Mouse (Mus musculus) lung, adult 2 months (tissue): Measurements from ENCODE around the gene Pars2. TPM values are rescaled to one million over a fixed set of nuclear protein-coding genes. Genes with fewer than 3 reads are reported as not detected.

ENCODE experiments used
- DNase-seq: peaks from one replicate; pipeline ENCODE4 v3.0.0; 2022
- H3K4me1 ChIP-seq: fragments of 200-500 bp; 2 replicates; pipeline ENCODE4 v1.6.1; 2011; ENCODE audit warnings: low read length; ENCODE audit not compliant: control insufficient read depth, insufficient read depth
- H3K4me3 ChIP-seq: fragments of 200-500 bp; replicated peaks from 2 replicates; pipeline ENCODE3; 2011; ENCODE audit warnings: low read depth, mild to moderate bottlenecking, control low read depth, low read length; ENCODE audit errors: extremely low read depth
- CTCF ChIP-seq: fragments of 200-500 bp; IDR thresholded peaks from 2 replicates; pipeline ENCODE4 v1.5.1; 2011; ENCODE audit warnings: mild to moderate bottlenecking, low read length, control low read depth; ENCODE audit not compliant: insufficient read depth
- POLR2A ChIP-seq: fragments of 200-500 bp; IDR thresholded peaks from 2 replicates; pipeline ENCODE4 v1.6.1; 2011; ENCODE audit warnings: low read depth, mild to moderate bottlenecking, control low read depth, low read length, borderline replicate concordance; ENCODE audit errors: extremely low read depth
- WGBS: fragments of 180-500 bp; shearing (Covaris S2); methylation state at CpG from one replicate; pipeline ENCODE4 v1.1.7; 2018; 5-methylcytosine and 5-hydroxymethylcytosine counted together
- polyA plus RNA-seq: library from polyadenylated mRNA; depleted of rRNA; stranded (reverse); fragments of >200 nt; gene quantifications from 2 replicates; pipeline ENCODE4 v1.2.3, GENCODE M21; 2012

Pars2 gene
- polyA plus RNA-seq, 1 experiment = 7.8 TPM

GRCm38 (mm10) chr4:106633281-106634085 lies 17.4 kb upstream of the Pars2 start:
- TF ChIP-seq POLR2A (no peak), CTCF (no peak)
- no peak for DNase-seq
- Histone ChIP-seq H3K4me1 (peaks cover 2% of the 10 kb centered on the region; the same call in 1 of the 2 replicates), H3K4me3 (no peak overlapping the region)
- WGBS = 27% methylated on average over 8 of the region's 8 CpGs

- Histone ChIP-seq H3K4me3 (no peak overlapping the region), H3K4me1 (peaks cover 2% of the 10 kb centered on the region; the same call in 1 of the 2 replicates)
- no peak for DNase-seq
- TF ChIP-seq POLR2A (no peak), CTCF (no peak)
- 40% methylated on average over 9 of the region's 9 CpGs for WGBS
These were observed 16.8 kb upstream of the Pars2 start for GRCm38 (mm10) chr4:106634086-106634479.

DNA sequence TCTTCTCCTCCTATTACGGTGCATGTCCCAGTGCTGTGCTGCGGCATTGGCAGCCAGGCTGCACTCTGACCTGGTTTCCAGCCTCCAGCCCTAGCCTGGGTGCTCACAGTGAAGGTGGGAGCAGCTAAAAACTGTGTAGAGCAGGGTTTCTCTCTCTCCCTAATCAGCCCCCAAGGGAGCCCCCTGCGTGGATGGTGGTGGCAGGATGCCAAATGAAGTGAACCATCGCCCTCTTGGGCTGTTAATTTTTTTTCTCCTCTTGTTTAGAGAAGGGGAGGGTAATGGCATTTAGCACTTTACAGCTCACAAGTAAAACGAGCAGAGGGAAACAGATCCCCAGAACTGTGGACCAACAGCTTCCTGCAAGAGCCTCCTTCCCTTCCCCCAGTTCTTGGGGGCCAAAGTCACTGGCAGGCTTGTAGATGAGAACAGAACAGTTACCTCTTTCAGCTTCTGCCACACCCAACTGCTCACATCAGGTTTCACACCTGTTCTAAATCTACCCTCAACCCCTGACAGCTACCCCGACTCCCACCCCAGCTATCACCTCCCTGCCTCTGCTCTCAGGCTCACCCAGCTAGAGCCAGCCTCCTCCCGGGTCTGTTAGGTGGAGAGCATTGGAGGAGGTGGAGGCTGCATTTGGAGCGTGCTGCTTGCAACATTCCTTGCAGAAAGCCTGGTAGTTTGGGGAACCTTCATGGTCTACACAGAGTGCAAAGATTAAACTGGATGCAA lies 7.2 kb upstream of the Pars2 start:
- WGBS = 14% methylated on average over 8 of the region's 8 CpGs
- no peak for DNase-seq
- TF ChIP-seq POLR2A (no peak), CTCF (no peak)
- Histone ChIP-seq H3K4me3 (no peak overlapping the region), H3K4me1 (no peaks in the 10 kb centered on the region)

DNA sequence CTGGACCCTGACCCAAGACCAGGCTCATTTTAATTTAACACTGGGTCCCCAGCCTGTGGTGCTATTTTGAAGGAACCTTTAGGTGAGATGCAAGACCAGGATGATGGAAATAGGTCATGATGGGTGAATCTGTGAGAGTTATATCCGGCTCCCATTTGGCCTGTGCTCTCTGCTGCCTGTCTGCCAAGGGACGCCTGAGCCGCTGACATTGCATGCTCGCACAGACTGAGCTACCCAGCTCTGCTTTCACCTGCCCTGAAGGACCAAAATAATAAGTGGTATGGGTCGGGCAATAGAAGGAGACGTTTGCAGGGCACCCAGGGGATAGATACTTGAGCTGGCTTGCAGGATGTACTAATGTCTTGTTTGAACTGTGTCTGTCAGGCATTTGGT lies 6.7 kb upstream of the Pars2 start:
- no peak for DNase-seq

GRCm38 (mm10) chr4:106645797-106646196 lies 5.1 kb upstream of the Pars2 start:
- TF ChIP-seq POLR2A (no peak), CTCF (no peak)
- Histone ChIP-seq H3K4me3 (no peak overlapping the region), H3K4me1 (no peaks in the 10 kb centered on the region)
- DNase-seq = no peak
- WGBS = 66% methylated on average over 5 of the region's 5 CpGs

More for the DNA sequence above, 6.7 kb upstream of the Pars2 start:
- Histone ChIP-seq H3K4me3 (no peak overlapping the region), H3K4me1 (no peaks in the 10 kb centered on the region)
- WGBS = 55% methylated on average over 6 of the region's 6 CpGs
- TF ChIP-seq CTCF = no peak
- TF ChIP-seq POLR2A = no peak

- 91% methylated on average over 6 of the region's 6 CpGs for WGBS
These were observed 3.7 kb upstream of the Pars2 start for GRCm38 (mm10) chr4:106647137-106647536.

DNA sequence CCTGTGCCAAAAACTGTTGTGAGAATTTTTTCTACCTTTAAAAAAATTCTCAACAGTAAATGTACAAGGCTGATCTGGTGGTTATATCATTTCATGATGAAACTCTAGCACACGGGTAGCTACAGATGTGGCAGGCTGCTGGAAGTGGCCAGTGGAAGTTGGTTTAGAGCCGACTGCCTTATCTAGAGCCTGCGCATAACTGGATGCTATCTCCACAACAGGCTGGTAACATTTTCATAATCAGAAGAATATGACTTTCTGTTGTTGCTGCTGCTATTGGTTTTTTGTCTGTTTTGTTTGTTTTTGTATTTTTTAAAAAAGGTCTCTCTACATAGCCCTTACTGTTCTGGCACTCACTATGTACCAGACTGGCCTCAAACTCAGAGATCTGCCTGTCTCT lies 1.7 kb downstream of the Pars2 start:
- Histone ChIP-seq H3K4me3 (no peak overlapping the region), H3K4me1 (no peaks in the 10 kb centered on the region; the same call in 1 of the 2 replicates)
- no peak for DNase-seq
- WGBS = 92% methylated on average over 3 of the region's 3 CpGs
- no peak for TF ChIP-seq POLR2A
- TF ChIP-seq CTCF = no peak

More at GRCm38 (mm10) chr4:106647137-106647536, 3.7 kb upstream of the Pars2 start:
- TF ChIP-seq CTCF (no peak), POLR2A (no peak)
- Histone ChIP-seq H3K4me1 (no peaks in the 10 kb centered on the region; the same call in 1 of the 2 replicates), H3K4me3 (no peak overlapping the region)
- no peak for DNase-seq

GRCm38 (mm10) chr4:106653051-106653450 lies 2.2 kb downstream of the Pars2 start:
- no peak for DNase-seq
- no peak for TF ChIP-seq POLR2A
- TF ChIP-seq CTCF = no peak
- Histone ChIP-seq H3K4me3 (no peak overlapping the region), H3K4me1 (no peaks in the 10 kb centered on the region; the same call in 1 of the 2 replicates)
- 94% methylated on average over 15 of the region's 15 CpGs for WGBS

- Histone ChIP-seq H3K4me3 (no peak overlapping the region), H3K4me1 (no peaks in the 10 kb centered on the region; the same call in 1 of the 2 replicates)
- WGBS = 89% methylated on average over 10 of the region's 10 CpGs
- TF ChIP-seq POLR2A (no peak), CTCF (no peak)
- no peak for DNase-seq
These were observed 4.8 kb downstream of the Pars2 start for GRCm38 (mm10) chr4:106655681-106656080.
